Mouse (Mus musculus) bone marrow, adult 2 months (tissue): Measurements from ENCODE around the gene Gm10234. TPM values are rescaled to one million over a fixed set of nuclear protein-coding genes. Genes with fewer than 3 reads are reported as not detected.

Source experiments
- H3K27ac ChIP-seq: fragments of 200-500 bp; 2 replicates; pipeline ENCODE4 v1.5.1; 2012; ENCODE audit warnings: low read depth, mild to moderate bottlenecking, control low read depth, inconsistent platforms, low read length; ENCODE audit not compliant: control insufficient read depth, poor library complexity, insufficient read depth
- H3K4me1 ChIP-seq: fragments of 200-500 bp; 2 replicates; pipeline ENCODE4 v1.6.1; 2011; ENCODE audit warnings: low read length; ENCODE audit not compliant: control insufficient read depth, insufficient read depth
- H3K4me3 ChIP-seq: fragments of 200-500 bp; replicated peaks from 2 replicates; pipeline ENCODE3; 2011; ENCODE audit warnings: mild to moderate bottlenecking, low read depth, low read length, control low read depth; ENCODE audit not compliant: control insufficient read depth
- CTCF ChIP-seq: fragments of 200-500 bp; IDR thresholded peaks from 2 replicates; pipeline ENCODE4 v1.5.1; 2011; ENCODE audit warnings: low read length, control low read depth; ENCODE audit not compliant: control insufficient read depth, insufficient read depth
- POLR2A ChIP-seq: fragments of 200-500 bp; IDR thresholded peaks from 2 replicates; pipeline ENCODE4 v1.6.1; 2011; ENCODE audit warnings: low read depth, mild to moderate bottlenecking, control low read depth, low read length, borderline replicate concordance; ENCODE audit not compliant: control insufficient read depth
- WGBS: fragments of 180-500 bp; shearing (Covaris S2); methylation state at CpG from one replicate; pipeline ENCODE4 v1.1.7; 2018; 5-methylcytosine and 5-hydroxymethylcytosine counted together
- polyA plus RNA-seq: library from polyadenylated mRNA; stranded (reverse); fragments of >200 nt; gene quantifications from 2 replicates; pipeline ENCODE4 v1.2.4, GENCODE M21; 2011; ENCODE audit warnings: low replicate concordance; ENCODE audit not compliant: missing spikeins, insufficient read depth, insufficient read length

Gm10234 gene
- polyA plus RNA-seq, 1 experiment = not detected

DNA sequence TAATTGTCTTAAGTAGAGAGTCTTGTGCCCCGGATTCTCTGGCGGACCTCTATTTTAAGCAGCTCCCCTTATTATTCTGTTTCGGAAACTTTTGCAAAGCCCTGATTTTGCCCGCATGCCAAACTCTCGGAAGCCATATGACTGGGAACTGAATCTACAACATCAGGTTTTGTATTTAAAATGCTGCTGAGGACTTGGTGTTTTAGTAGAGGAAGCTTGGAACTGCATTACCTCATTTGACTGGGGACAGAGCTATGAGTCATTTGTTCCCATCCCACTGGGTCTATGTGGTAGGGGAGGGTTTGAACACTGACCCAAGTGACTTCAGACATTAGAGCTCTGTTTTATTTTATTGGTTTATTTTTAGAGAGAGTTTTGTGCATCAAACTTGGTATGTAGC lies 38.2 kb downstream of the Gm10234 start:
- TF ChIP-seq CTCF (no peak), POLR2A (no peak)
- Histone ChIP-seq H3K4me1 (no peaks in the 10 kb centered on the region), H3K4me3 (no peak overlapping the region), H3K27ac (no peak overlapping the region)
- 76% methylated on average over 5 of the region's 5 CpGs for WGBS

DNA sequence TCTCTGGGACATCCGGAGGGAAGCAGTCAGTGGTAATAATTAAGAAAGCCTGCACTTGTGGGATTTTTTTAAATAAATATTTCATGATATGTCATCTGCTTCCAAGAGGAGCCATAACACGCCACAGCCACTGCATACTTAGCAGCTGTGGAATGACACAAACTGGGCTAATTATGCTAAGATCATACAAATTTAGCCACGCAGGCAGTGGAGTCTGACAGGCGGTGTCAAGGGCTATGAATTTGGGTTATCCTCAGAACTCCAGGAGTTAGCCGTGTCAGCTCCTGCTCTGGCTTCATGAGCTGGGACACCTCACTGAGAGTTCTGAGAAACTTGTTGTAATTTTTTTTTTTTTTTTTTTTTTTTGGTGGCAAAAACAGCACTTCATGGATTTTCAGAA lies 40.8 kb downstream of the Gm10234 start:
- Histone ChIP-seq H3K4me1 (no peaks in the 10 kb centered on the region), H3K27ac (no peak overlapping the region), H3K4me3 (no peak overlapping the region)
- WGBS = 87% methylated on average over 5 of the region's 5 CpGs
- TF ChIP-seq POLR2A (no peak), CTCF (no peak)

DNA sequence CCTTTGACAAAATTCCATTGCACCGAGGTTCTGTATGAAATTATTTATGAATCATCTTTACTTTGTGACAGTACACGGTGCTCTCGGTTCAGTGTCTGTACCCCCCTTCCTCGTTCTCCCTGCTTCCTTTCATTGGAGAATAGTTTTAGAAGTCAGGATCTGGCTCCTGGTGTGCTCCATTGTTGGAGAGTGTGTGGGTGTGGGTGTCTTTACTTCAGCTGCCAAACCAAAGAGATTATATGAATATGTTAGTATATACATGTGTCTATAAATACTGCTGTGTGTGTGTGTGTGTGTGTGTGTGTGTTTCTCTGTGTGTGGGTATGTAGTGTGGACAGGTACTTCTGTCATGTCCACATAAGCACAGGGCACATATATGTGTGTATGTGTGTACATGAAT lies 49.9 kb downstream of the Gm10234 start:
- WGBS = 71% methylated on average over 4 of the region's 4 CpGs
- H3K4me3 ChIP-seq = no peak overlapping the region
- TF ChIP-seq CTCF = no peak
- TF ChIP-seq POLR2A = no peak
- H3K4me1 ChIP-seq = no peaks in the 10 kb centered on the region
- H3K27ac ChIP-seq = no peak overlapping the region

Other genes with a start within 250 kb of the Gm10234 start
- 1.9 and 7.0 TPM in 2 replicates for gene Kbtbd8, start 204.9 kb upstream of the Gm10234 start, polyA plus RNA-seq